Mouse (Mus musculus): ENCODE results near the gene Gm20388. TPM values are rescaled to one million over a fixed set of nuclear protein-coding genes. Genes with fewer than 3 reads are reported as not detected.

The Gm20388 gene
- polyA plus RNA-seq, 1 experiment from 2014 or later, result not detected

GRCm38 (mm10) chr8:122376365-122377231, 2466.0 kb downstream of the Gm20388 start, which contains the start of gene Zc3h18:
Gene Zc3h18 (plus strand): TSS chr8:122376609.
- peak within 1 kb of the TSS; percentile 91 for H3K9ac ChIP-seq
- H3K4me2 ChIP-seq (replicated peaks), result peak within 1 kb of the TSS; percentile 83
- H3K36me3 ChIP-seq, result peaks cover 14% of the 10 kb centered on the region; the same call in 1 of the 2 replicates
- WGBS, result under 1% methylated on average over 106 of the region's 107 CpGs
- ATAC-seq (ENCODE audit: insufficient number of reproducible peaks, insufficient read depth, low FRiP score, low TSS enrichment), result peak; percentile 94
- no peaks in the 10 kb centered on the region for H3K9me3 ChIP-seq
- H3K4me3 ChIP-seq, result peak within 1 kb of the TSS; percentile 91
- peak within 1 kb of the TSS; percentile 92 for H3K27ac ChIP-seq
- peaks cover 19% of the 10 kb centered on the region for H3K4me1 ChIP-seq
- H3K27me3 ChIP-seq, result no peaks in the 10 kb centered on the region

- peaks cover 6% of the 10 kb centered on the region for H3K4me1 ChIP-seq
- no peak overlapping the region for H3K27ac ChIP-seq
- no peak overlapping the region for H3K4me2 ChIP-seq (replicated peaks)
- no peaks in the 10 kb centered on the region for H3K27me3 ChIP-seq
- ATAC-seq (ENCODE audit: insufficient number of reproducible peaks, insufficient read depth, low FRiP score, low TSS enrichment), result no peak
- H3K4me3 ChIP-seq, result no peak overlapping the region
- no peak overlapping the region for H3K9ac ChIP-seq
- H3K36me3 ChIP-seq, result peaks cover 63% of the 10 kb centered on the region
- WGBS, result 78% methylated on average over 4 of the region's 4 CpGs
- no peaks in the 10 kb centered on the region for H3K9me3 ChIP-seq
Measured at GRCm38 (mm10) chr8:122383039-122383438, 2472.4 kb downstream of the Gm20388 start.

- H3K36me3 ChIP-seq, result peaks cover 85% of the 10 kb centered on the region
- no peaks in the 10 kb centered on the region for H3K27me3 ChIP-seq
- no peak overlapping the region for H3K9ac ChIP-seq
- no peaks in the 10 kb centered on the region for H3K9me3 ChIP-seq
- H3K4me1 ChIP-seq, result no peaks in the 10 kb centered on the region
- no peak for ATAC-seq (ENCODE audit: insufficient number of reproducible peaks, insufficient read depth, low FRiP score, low TSS enrichment)
- no peak overlapping the region for H3K4me2 ChIP-seq (replicated peaks)
- H3K27ac ChIP-seq, result no peak overlapping the region
- WGBS, result 84% methylated on average over 3 of the region's 3 CpGs
- no peak overlapping the region for H3K4me3 ChIP-seq
Measured at GRCm38 (mm10) chr8:122389357-122389756, 2478.7 kb downstream of the Gm20388 start.

- no peak overlapping the region for H3K9ac ChIP-seq
- no peak overlapping the region for H3K27ac ChIP-seq
- H3K9me3 ChIP-seq, result no peaks in the 10 kb centered on the region
- ATAC-seq (ENCODE audit: insufficient number of reproducible peaks, insufficient read depth, low FRiP score, low TSS enrichment), result no peak
- no peaks in the 10 kb centered on the region for H3K27me3 ChIP-seq
- H3K4me1 ChIP-seq, result no peaks in the 10 kb centered on the region
- WGBS, result 83% methylated on average over 3 of the region's 3 CpGs
- no peak overlapping the region for H3K4me3 ChIP-seq
- no peak overlapping the region for H3K4me2 ChIP-seq (replicated peaks)
- H3K36me3 ChIP-seq, result peaks cover 82% of the 10 kb centered on the region
Measured at GRCm38 (mm10) chr8:122390758-122391157, 2480.1 kb downstream of the Gm20388 start.

- Histone ChIP-seq H3K4me2 (replicated peaks) (no peak overlapping the region), H3K9ac (no peak overlapping the region), H3K27ac (no peak overlapping the region), H3K4me3 (no peak overlapping the region), H3K4me1 (no peaks in the 10 kb centered on the region), H3K9me3 (no peaks in the 10 kb centered on the region), H3K27me3 (no peaks in the 10 kb centered on the region), H3K36me3 (peaks cover 72% of the 10 kb centered on the region)
- ATAC-seq (ENCODE audit: insufficient number of reproducible peaks, insufficient read depth, low FRiP score, low TSS enrichment), result no peak
Measured at GRCm38 (mm10) chr8:122393717-122394116, 2483.1 kb downstream of the Gm20388 start.

- H3K9ac ChIP-seq, result no peak overlapping the region
- H3K27ac ChIP-seq, result no peak overlapping the region
- no peak overlapping the region for H3K4me2 ChIP-seq (replicated peaks)
- H3K27me3 ChIP-seq, result no peaks in the 10 kb centered on the region
- no peaks in the 10 kb centered on the region for H3K9me3 ChIP-seq
- H3K36me3 ChIP-seq, result peaks cover 74% of the 10 kb centered on the region
- H3K4me3 ChIP-seq, result no peak overlapping the region
- WGBS, result 91% methylated on average over 6 of the region's 6 CpGs
- no peak for ATAC-seq (ENCODE audit: insufficient number of reproducible peaks, insufficient read depth, low FRiP score, low TSS enrichment)
- no peaks in the 10 kb centered on the region for H3K4me1 ChIP-seq
Measured at GRCm38 (mm10) chr8:122395291-122395690, 2484.7 kb downstream of the Gm20388 start.

- Histone ChIP-seq H3K27me3 (no peaks in the 10 kb centered on the region), H3K4me3 (no peak overlapping the region), H3K9me3 (no peaks in the 10 kb centered on the region), H3K4me2 (replicated peaks) (no peak overlapping the region), H3K4me1 (no peaks in the 10 kb centered on the region), H3K9ac (no peak overlapping the region), H3K27ac (no peak overlapping the region), H3K36me3 (peaks cover 83% of the 10 kb centered on the region)
- ATAC-seq (ENCODE audit: insufficient number of reproducible peaks, insufficient read depth, low FRiP score, low TSS enrichment), result no peak
- 96% methylated on average over 9 of the region's 9 CpGs for WGBS
Measured at GRCm38 (mm10) chr8:122398186-122398585, 2487.5 kb downstream of the Gm20388 start.

GRCm38 (mm10) chr8:122405146-122405805, 2494.6 kb downstream of the Gm20388 start:
- Histone ChIP-seq H3K36me3 (peaks cover 97% of the 10 kb centered on the region), H3K27ac (no peak overlapping the region), H3K4me2 (replicated peaks) (no peak overlapping the region), H3K4me3 (no peak overlapping the region), H3K9ac (no peak overlapping the region), H3K27me3 (no peaks in the 10 kb centered on the region), H3K4me1 (no peaks in the 10 kb centered on the region), H3K9me3 (no peaks in the 10 kb centered on the region)
- ATAC-seq (ENCODE audit: insufficient number of reproducible peaks, insufficient read depth, low FRiP score, low TSS enrichment), result no peak
- 92% methylated on average over 9 of the region's 9 CpGs for WGBS

GRCm38 (mm10) chr8:122407678-122408077, 2497.0 kb downstream of the Gm20388 start:
- H3K9ac ChIP-seq, result no peak overlapping the region
- 94% methylated on average over 7 of the region's 7 CpGs for WGBS
- no peak for ATAC-seq (ENCODE audit: insufficient number of reproducible peaks, insufficient read depth, low FRiP score, low TSS enrichment)

GRCm38 (mm10) chr8:122414311-122414710, 2503.7 kb downstream of the Gm20388 start:
- ATAC-seq (ENCODE audit: insufficient number of reproducible peaks, insufficient read depth, low FRiP score, low TSS enrichment), result no peak
- WGBS, result 89% methylated on average over 9 of the region's 9 CpGs
- H3K4me3 ChIP-seq, result no peak overlapping the region
- H3K27ac ChIP-seq, result no peak overlapping the region
- H3K4me1 ChIP-seq, result no peaks in the 10 kb centered on the region
- no peak overlapping the region for H3K9ac ChIP-seq
- no peak overlapping the region for H3K4me2 ChIP-seq (replicated peaks)
- peaks cover 94% of the 10 kb centered on the region for H3K36me3 ChIP-seq
- H3K27me3 ChIP-seq, result no peaks in the 10 kb centered on the region
- H3K9me3 ChIP-seq, result no peaks in the 10 kb centered on the region

More at GRCm38 (mm10) chr8:122407678-122408077, 2497.0 kb downstream of the Gm20388 start:
- Histone ChIP-seq H3K4me3 (no peak overlapping the region), H3K27ac (no peak overlapping the region), H3K4me2 (replicated peaks) (no peak overlapping the region), H3K4me1 (no peaks in the 10 kb centered on the region), H3K27me3 (no peaks in the 10 kb centered on the region), H3K36me3 (peaks cover 98% of the 10 kb centered on the region), H3K9me3 (no peaks in the 10 kb centered on the region)

GRCm38 (mm10) chr8:122415554-122415953, 2504.9 kb downstream of the Gm20388 start:
- no peaks in the 10 kb centered on the region for H3K9me3 ChIP-seq
- peaks cover 81% of the 10 kb centered on the region for H3K36me3 ChIP-seq
- H3K4me1 ChIP-seq, result no peaks in the 10 kb centered on the region
- H3K4me2 ChIP-seq (replicated peaks), result no peak overlapping the region
- H3K9ac ChIP-seq, result no peak overlapping the region
- H3K4me3 ChIP-seq, result no peak overlapping the region
- WGBS, result 93% methylated on average over 6 of the region's 6 CpGs
- H3K27me3 ChIP-seq, result no peaks in the 10 kb centered on the region
- ATAC-seq (ENCODE audit: insufficient number of reproducible peaks, insufficient read depth, low FRiP score, low TSS enrichment), result no peak
- H3K27ac ChIP-seq, result no peak overlapping the region
